Mouse (Mus musculus) adrenal gland, adult (tissue): ENCODE measurements around the gene Ypel1.

Source experiments
- DNase-seq, 2 experiments: peaks; one replicate each; pipeline ENCODE4 v3.0.0; 2022 to 2023; ENCODE audit warnings: low spot score in 1 of 2; ENCODE audit not compliant: inconsistent age in 2 of 2

Gene Ypel1

GRCm38 (mm10) chr16:17069511-17070443, at the start of gene Ypel1:
Gene Ypel1 (plus strand): TSS chr16:17069696.
- DNase-seq, result peak; percentile 92 to 97

- peak; percentile 43 to 75 for DNase-seq
These were observed 44.9 kb upstream of the Ypel1 start for GRCm38 (mm10) chr16:17024469-17025148.

- no peak for DNase-seq
These were observed 39.4 kb upstream of the Ypel1 start for GRCm38 (mm10) chr16:17029971-17030695.

- no peak for DNase-seq
These were observed 35.7 kb upstream of the Ypel1 start for GRCm38 (mm10) chr16:17033754-17034153.

- DNase-seq, result no peak
These were observed 28.8 kb upstream of the Ypel1 start for GRCm38 (mm10) chr16:17040716-17041115.

- DNase-seq, result no peak
These were observed 28.1 kb upstream of the Ypel1 start for GRCm38 (mm10) chr16:17041417-17041816.

GRCm38 (mm10) chr16:17044320-17044719, 25.2 kb upstream of the Ypel1 start:
- DNase-seq, result peak; percentile 70 to 90

- DNase-seq, result no peak
These were observed 24.2 kb upstream of the Ypel1 start for GRCm38 (mm10) chr16:17045287-17045686.

- no peak for DNase-seq
These were observed 19.6 kb upstream of the Ypel1 start for GRCm38 (mm10) chr16:17049886-17050285.

GRCm38 (mm10) chr16:17052087-17052486, 17.4 kb upstream of the Ypel1 start:
- DNase-seq, result no peak

- no peak for DNase-seq
These were observed 15.6 kb upstream of the Ypel1 start for GRCm38 (mm10) chr16:17053903-17054302.

- DNase-seq, result no peak
These were observed 13.9 kb upstream of the Ypel1 start for GRCm38 (mm10) chr16:17055584-17055983.

GRCm38 (mm10) chr16:17062338-17062737, 7.2 kb upstream of the Ypel1 start:
- DNase-seq, result no peak

GRCm38 (mm10) chr16:17067552-17067951, 1.9 kb upstream of the Ypel1 start:
- DNase-seq, result no peak

- no peak for DNase-seq
These were observed 1.2 kb downstream of the Ypel1 start for GRCm38 (mm10) chr16:17070716-17071115.

GRCm38 (mm10) chr16:17073000-17073399, 3.5 kb downstream of the Ypel1 start:
- DNase-seq, result no peak

GRCm38 (mm10) chr16:17076301-17076700, 6.8 kb downstream of the Ypel1 start:
- DNase-seq, result no peak

- DNase-seq, result no peak
These were observed 7.4 kb downstream of the Ypel1 start for GRCm38 (mm10) chr16:17076869-17077268.

GRCm38 (mm10) chr16:17078101-17078500, 8.6 kb downstream of the Ypel1 start:
- DNase-seq, result no peak

- DNase-seq, result no peak
These were observed 12.8 kb downstream of the Ypel1 start for GRCm38 (mm10) chr16:17082121-17082792.

- DNase-seq, result peak; percentile 79 to 87
These were observed 16.1 kb downstream of the Ypel1 start for GRCm38 (mm10) chr16:17085636-17086035.
